Mouse (Mus musculus) megakaryocyte, embryonic 14.5 days (primary cell): ENCODE measurements around the gene Smap1.

Source experiments
- FLI1 ChIP-seq: IDR thresholded peaks from 2 replicates; pipeline ENCODE4 v1.6.1; 2012; ENCODE audit warnings: low read length, inconsistent platforms, mixed read lengths
- GATA1 ChIP-seq: IDR thresholded peaks from 3 replicates; pipeline ENCODE4 v1.6.1; 2012; ENCODE audit warnings: mixed read lengths, low read length, inconsistent platforms, borderline replicate concordance

DNA sequence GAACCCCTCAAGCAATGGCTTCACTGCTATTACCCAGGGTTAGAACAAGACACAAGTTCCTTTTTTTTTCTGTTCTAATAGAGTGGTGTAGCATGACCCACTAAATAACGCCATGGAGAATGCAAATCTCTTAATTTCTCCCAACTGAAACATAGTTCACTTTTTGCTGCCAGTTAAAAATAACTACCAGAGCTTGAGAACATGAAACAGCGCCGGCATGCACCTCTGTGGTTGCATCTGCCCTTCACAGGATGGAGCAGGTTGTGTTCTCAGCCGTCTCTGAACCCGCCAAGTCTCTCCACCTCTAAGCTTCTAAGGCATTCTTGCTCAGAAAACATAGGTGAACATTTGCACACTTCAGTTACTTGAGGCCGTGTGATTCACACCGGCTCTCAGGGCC lies 87.9 kb downstream of the Smap1 start:
- no peak for TF ChIP-seq GATA1
- no peak for TF ChIP-seq FLI1
